Mouse (Mus musculus) cerebellum, adult 9-11 months (tissue): ENCODE data around the gene Smarcc2.
A peak's percentile ranks its signal among the peaks of the same experiment; 100 is the strongest.
"Not testable (repeated sequence)": the region's sequence is repeated elsewhere in the genome, so short reads cannot be mapped to it uniquely, and the experiment has no call there.

ENCODE experiments used
- DNase-seq: peaks from one replicate; pipeline ENCODE4 v3.0.0; 2022

Gene Smarcc2

DNA sequence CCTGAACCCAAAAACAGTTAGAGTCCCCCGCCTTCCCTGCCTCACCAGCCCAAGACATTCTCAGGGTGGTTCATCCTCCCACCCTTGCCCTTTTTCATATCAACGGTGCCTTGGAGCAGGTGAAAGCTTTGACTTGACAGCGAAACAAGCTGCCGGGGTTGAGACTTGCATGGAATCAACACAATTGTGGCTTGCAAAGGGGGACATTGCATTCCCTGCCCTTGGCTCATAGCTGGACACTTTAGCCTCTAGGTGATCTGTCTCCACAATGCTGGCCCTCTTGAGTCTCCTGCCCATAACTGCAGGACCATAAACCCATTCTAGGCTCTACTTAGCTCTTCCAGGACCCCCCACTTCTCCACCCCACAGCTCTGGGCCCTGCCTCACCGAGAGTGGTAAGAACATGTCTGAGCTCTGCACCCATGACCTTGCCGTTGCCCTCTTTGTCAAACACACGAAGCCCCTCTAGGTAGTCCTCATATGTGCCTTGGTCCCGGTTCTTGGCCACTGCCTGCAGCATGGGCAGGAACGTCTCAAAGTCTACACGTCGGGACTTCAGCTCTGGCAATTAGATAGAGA, 35.7 kb downstream of the Smarcc2 start:
- DNase-seq, result peak; percentile 64

DNA sequence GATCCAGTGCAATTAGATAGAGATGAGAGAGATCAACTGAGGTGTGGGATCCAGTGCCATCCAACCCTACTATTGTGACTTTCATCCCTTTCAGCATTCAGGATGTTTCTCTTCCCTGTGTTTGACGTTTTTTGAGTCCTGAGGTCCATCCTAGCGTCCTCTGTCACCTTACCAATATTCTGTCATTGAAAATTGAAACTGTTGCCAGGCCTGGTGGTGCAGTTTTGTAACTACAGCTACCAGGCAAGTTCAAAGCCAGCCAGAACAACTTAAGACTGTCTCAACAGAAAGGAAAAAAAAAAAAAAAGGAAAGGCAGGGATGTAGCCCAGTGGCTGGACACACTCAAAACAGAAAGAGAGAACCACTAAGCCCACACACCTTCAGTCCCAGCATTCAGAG, 36.2 kb downstream of the Smarcc2 start:
- peak; percentile 43 for DNase-seq

DNA sequence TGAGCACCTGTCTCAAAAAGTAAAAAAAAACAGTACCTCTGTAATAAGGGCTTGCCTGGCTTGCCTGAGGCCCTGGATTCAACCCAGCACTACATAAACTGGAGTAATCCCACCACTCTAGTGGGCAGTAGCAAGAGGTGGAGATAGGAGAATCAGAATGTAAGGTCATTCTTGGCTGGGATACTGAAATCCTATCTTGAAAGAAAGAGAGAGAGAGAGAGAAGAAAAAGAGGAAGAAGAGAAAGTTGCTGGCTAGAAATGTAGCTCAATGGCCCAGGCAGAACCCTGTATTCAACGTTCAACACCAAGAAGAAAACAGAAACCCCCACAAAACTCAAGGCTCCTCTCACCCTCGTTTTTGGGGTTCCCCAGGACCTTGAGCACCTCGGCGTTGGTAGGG, 36.9 kb downstream of the Smarcc2 start:
- peak; percentile 23 for DNase-seq

DNA sequence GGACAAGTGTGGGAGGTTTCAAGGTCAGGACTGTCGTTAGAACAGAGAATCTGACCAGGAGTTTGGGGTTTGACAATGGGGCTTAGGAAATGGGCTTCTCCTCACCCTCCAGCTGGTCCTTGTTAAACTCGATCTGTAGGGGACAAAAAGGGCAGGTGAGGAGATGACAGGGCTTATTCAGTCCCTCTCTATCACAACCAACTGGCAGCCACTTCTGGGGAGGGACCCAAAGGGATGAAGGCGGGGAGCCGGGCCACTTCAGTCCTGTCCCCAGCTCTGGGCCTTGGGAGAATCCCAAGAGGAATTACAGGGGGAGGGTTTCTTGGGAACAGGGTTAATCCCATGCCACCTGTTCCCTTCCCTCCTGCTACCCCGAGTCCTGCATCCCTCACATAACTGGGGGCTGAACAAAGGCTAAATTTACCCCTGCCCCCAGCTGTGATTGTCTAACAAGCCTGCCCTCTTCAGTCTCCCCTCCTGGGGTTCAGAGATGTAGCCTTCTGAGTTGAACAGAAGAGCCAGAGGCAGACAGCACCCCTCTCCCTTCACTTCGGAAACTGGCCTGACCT, 37.5 kb downstream of the Smarcc2 start:
- DNase-seq, result peak; percentile 57

DNA sequence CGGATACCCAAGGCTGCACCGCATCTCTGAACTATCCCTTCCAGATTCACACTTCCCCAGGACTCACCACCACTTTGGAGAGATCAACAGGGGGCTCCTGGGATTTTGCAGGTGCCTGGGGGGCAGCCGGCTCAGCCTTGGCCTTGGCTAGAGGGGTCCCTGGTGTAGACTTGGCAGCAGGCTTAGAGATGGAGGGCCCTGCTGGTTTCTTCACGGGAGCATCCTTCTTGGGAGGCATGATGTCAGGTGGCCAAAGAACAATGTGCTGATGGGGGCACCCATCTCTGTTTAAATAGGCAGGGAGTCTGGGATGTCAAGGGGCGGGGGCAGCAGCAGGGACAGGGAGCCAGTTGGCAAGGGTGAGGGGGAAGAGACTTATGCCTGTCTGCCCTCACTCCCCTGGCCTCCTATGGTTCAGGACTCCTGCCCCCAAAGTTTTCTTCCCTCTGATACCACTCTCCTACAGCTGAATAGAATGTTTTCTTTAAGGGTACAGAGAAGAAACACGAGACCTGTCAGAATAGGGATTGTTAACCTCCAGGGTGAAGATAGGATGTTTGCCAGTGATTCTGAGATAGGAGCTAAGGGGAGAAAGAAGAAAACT, 38.2 kb downstream of the Smarcc2 start:
- DNase-seq, result peak; percentile 70

DNA sequence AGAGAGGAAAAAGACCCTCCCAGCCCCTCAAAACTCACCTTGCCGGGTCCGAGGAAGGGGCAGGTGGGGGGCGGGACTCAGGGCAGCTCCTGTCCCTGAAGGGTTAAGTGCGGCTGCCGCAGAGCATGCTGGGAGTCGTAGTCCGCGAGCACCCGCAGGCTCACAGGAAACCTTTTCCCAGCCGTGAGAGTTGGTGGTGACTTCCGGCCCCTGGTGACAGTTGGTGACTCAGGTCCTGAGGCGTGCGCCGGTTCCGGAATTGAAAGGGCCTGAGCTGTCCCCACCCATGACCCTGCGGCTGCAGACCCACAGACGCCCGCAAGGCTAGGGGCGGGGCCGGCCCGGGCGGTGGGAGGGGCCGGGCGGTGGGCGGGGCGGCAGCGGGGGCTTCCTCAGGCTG, 39.5 kb downstream of the Smarcc2 start, which contains the start of gene Myl6b:
Gene Myl6b, minus strand, starts transcription at position 96 of the 400 bp plus-strand sequence.
- DNase-seq, result peak; percentile 98

DNA sequence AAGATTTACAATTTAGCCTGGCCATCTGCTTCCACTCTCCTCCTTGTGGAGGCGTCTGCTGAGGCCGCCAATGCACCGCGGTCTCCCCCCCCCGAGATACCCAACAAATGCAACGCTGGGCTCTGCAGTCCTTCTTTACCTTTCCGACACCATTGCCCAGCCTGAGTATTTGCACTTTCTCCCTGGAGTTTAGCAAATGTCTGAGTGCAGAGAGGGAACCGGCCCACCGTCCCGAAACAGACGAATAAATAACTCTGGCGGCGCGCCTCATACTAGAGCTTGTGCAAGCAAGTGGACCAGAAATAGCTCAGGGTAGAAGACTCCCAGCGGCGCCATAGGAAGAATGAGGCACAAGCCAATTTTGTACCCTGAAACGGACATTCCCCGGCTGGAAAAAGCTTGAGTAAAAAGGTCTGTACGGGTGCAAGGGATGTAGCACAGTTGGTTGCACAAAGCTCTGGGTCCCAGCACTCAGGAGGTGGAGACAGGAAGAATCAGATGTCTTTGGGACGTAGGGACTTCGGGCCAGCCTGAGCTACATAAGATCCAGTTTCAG, 40.1 kb downstream of the Smarcc2 start:
- peak; percentile 78 for DNase-seq

DNA sequence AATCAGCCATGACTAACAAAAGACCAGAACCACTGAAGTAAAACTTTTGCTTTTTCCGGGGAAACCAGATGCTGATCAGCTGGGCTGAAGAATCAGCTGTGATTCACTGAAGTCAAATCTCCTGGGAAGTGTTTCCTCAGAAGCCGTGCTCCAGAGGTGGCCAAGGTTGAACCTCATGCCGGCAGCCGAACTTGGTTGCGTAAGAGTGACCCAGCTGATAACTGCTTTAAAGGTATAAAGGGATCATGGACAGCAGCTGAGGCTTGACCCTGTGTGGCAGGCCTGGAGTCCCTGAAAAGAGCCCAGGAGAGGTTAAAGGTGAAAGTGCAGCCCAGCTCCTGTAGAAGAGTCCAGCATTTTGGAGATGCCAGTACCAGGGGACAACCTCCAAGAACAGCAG, 43.3 kb downstream of the Smarcc2 start:
- no peak for DNase-seq

DNA sequence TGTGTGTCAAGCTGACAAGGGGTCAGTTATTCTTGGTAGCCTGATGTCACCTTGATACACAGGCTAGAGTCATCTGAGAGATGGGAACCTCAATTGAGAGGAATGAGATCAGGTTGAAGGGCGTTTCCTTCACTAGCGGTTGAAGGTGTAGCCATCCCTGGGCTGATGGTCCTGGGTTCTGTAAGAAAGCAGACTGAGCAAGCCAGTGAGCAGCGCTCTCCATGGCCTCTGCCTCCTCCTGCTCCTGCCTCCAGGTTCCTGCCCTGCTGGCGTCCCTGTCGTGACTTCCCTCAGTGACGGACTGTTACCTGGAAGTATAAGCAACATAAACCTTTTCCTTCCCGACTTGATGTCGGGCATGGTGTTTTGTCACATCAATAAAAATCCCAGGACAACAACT, 44.5 kb downstream of the Smarcc2 start:
- DNase-seq, result no peak

DNA sequence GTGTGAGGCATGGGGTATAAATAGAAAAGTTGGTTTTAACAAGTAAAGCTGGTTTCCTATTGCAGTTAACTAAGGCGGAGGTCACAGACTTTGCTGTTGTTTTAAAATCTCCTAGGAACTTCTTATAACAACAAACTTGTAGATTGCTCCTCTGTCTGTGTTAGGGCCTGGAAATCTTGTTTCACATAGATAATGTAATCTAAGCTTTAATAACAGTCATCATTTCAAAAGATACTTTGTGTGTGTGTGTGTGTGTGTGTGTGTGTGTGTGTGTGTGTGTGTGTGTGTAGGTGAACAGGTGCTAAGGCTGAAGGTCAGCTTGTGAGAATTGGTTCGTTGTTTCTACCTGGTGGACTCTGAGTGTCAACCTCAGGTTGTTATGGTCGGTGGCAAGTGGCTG, 45.0 kb downstream of the Smarcc2 start:
- no peak for DNase-seq

DNA sequence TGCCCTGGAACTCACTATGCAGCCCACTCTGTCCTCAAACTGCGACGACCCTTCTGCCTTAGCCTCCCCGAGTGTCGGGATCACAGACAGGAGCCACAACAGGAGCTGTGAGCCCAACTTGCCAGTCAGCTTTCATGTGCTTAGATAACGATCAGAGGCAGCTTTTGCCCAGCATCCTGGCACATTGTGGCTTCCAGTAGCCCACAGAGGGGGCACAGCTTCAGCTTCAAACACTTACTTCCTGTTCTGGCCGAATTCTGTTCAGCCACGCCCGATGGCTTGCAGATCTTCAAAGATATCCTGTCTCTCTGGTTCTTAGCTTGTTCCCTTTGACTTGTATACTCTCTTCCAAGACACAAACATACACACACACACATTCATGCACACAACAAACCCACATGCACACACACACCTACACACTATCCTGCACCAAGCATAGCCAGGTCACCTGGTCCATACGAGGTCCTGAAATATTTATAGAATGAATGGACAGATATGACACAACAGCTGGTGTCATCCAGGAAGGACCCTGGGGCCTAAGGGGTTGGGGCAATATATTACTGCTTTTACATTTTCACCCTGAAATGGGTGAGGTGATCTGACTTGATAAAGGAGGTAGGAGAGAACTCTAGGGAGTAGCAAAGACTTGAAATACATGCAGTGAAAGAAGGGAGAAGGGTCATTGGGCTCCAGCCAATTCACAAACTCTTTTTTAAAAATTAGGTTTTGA, 45.8 kb downstream of the Smarcc2 start:
- no peak for DNase-seq

DNA sequence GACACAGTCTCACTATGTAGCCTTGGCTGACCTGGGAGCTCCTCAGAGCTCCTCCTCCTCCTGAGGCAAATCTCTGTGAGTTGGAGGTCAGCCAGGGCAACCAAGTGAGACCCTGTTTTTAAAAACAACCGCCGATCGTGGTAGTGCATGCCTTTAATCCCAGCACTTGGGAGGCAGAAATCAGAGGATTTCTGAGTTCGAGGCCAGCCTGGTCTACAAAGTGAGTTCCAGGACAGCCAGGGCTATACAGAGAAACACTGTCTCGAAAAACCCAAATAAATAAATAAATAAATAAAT, 46.3 kb downstream of the Smarcc2 start:
- not testable (repeated sequence) for DNase-seq

DNA sequence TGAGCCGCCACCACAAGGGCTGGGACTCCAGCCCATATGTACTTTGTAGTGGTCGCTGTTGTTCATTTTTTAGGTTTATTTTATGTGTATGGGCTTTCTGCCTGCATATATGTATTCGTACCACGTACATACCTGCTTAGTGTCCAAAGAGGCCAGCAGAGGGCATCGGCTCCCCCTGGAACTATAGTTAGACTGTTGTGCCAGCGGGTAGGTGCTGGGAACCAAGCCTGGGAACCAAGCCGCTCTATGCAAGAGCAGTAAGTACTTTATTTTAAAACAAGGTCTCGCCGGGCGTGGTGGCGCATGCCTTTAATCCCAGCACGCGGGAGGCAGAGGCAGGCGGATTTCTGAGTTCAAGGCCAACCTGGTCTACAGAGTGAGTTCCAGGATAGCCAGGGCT, 46.9 kb downstream of the Smarcc2 start:
- no peak for DNase-seq

DNA sequence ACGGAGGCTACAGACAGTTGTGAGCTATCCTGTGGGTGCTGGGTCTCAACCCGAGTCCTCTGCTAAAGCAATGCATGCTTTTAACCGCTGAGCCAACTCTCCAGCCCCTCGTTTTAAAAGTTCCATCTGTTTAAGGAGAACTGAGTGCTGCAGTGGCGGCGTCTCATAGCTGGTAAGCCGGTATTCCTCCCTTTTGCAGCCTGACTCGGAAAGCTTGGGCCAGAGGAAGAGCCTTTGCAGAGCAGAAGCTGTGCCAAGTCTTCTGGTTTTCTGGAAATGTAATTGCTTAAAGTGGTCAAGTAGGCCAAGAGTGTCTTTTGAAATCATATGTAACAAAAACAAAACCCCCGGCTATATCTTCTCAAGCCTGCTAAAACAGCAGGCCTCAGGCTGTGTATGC, 49.2 kb downstream of the Smarcc2 start:
- DNase-seq, result no peak

DNA sequence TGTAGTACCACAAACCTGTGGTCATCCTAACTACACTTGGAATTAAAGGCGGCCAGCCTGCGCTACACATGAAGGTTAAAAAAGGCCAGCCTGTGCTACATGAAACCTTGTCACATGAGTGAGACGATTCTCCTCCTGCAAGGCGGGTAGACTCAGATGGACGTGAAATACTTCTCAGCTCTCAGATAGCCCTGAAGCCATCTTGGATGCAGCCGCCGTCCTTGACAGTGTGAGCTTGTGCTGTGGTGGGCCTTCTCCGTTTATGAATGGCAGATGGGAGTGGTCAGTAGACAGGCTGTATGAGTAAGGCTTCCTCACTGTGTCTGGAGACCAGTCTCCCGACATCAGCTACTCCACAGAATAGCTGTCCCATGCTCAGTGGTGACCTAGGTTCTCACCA, 50.2 kb downstream of the Smarcc2 start:
- DNase-seq, result no peak

DNA sequence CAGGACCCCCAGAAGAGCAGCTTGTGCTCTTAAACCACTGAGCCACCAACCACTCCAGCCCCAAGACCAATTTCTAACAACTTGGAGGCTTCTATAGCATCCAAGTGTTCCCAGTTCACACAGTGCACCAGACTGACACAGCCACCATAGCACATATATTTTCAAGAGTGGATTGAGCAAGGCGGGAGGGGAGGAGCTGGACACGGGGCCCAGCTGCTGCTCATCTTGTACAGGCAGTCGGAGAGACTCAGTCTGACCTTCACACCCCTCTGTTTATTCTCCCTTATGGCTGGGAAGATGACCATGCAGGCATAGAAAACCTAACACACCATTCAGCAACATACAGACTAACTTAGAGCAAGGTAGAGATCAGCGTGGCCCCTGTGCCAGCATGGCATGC, 50.8 kb downstream of the Smarcc2 start:
- no peak for DNase-seq

DNA sequence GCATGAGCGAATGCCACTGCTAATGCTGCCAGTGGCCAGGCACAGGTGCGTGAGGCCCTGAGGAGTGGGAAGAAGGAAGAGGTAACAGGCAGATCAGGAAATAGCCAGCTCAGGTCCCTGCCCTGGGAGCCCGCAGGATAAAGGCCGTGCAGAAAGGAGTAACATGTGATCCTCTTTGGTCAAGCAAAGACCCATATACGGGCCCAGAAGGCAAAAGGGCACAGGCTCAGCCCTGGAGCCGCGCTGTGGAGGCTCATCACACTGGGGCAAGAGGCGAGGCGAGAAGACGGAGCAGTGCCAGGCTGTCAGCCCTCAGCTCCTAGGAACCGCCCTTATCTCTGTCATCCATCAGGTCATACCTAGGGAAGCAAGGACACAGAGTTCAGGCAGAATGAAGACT, 51.3 kb downstream of the Smarcc2 start:
- DNase-seq, result no peak

DNA sequence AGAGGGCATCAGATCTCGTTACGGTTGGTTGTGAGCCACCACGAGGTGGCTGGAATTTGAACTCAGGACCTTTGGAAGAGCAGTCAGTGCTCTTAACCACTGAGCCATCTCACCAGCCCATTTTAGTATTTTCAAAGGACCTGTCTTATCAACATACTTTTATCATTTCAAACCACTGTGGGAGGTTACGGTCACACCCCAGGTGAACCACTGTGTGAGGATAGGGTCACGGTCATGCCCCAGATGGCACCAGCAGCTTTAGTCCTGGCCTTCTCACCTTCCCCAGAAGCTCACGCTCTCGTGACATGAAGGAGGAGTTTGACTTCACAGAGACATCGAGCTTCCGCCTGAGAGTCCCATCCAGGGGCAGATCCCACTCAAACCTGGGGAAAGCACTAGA, 52.1 kb downstream of the Smarcc2 start:
- DNase-seq, result no peak

DNA sequence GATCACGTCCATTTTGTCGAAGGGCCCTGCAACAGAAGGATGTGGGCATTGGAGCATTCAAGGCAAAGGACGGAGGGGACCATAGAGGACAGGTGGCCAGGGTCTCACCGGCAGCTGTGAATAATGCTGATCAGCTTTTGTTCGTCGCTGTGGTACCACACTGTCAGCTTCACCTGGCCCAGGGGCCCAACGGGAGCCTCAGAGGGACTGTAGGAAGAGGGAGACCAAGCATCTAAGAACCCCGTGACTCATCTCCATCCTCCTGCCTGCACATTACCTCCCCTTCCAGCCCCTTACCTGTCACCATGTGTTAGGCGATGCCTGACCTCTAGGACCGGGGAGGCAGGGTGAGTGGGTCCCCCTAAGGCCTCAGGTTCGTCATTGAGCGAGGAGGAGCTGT, 52.7 kb downstream of the Smarcc2 start:
- no peak for DNase-seq

DNA sequence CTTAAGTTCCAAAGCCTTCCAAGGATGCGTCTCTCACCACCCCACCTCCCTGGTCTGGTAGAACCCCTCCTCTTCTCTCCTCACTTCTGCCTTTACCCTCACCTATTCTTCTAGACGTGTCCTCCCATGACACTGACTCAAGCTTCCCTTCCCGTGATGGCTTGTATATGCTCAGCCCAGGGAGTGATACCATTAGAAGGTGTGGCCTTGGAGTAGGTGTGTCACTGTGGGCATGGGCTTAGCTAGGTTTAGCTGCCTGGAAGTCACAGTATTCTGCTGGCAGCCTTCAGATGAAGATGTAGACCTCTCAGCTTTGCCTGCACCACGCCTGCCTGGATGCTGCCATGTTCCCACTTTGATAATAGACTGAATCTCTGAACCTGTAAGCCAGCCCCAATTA, 56.0 kb downstream of the Smarcc2 start:
- no peak for DNase-seq

DNA sequence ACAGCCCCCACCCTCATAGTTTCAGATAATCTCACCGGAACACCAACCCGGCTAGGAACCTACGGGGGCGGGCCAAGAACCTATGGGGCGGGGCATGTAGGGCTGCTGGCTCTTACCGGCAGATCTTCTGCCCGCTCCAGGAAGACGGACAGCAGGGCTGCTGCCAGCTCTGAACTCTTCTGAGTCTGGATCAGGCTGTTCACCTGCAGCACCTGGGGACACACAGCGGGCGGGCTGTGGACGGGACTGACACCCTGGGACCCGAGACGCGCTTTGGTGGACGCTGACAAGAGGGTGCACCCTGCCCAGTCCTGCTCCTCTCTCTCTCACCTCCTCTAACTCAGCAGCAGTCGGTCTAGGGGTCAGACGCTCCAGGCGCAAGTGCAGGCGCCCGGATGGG, 57.0 kb downstream of the Smarcc2 start:
- DNase-seq, result no peak

DNA sequence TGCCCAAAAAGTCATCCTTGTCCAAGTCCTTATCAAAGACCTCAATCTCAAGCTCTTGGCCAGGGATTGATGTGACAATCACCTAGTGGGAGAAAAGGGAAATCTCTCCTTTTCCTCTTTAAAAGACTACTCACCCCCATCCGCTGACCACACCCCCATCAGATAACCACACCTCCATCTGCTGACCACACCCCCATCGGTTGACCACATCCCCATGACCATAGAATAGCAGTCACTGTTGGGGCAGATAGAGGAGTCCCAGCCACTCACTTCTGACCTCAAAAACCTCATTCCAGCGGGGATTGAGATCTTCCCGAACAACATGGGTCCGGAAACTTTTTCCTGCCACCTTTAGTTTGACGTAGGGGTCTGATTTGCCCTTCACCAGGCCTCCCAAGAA, 57.6 kb downstream of the Smarcc2 start:
- DNase-seq, result no peak

DNA sequence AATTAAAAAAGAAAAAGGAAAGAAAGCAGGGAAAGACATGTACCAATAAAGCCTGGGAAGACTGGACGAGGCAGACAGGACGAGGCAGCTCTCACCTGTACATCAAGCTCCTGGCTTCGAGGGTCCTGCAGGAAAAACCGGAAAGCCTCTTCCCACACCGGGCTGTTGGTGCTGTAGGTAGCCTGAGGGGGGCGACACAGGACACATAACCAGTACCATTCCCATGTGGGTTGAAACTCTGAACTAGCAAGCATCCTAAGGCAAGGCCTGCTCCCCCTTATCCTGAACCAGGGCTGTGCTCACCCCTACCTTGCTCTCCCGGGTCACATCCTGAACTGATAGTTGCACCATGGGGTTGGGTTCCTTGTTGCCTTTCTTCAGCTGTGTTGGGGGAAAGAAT, 59.8 kb downstream of the Smarcc2 start:
- DNase-seq, result peak; percentile 63

DNA sequence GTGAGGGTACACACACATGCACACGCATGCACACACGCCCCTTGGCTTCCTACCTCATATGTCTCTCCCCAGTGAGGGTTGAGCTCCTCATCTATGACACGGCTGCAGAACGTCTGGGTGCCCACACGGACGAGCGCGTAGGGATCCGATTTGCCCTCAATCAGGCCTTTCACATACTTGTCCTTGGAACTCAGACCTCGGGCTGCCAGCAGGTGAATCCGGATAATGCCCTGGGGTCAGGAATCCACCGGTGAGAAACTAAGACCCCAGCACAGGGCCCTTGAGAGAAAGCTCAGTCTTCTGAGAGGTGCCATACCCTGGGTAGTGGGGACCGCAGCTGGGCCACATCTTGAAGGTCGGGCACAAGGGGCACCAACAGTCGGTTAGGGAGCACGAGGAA, 61.5 kb downstream of the Smarcc2 start:
- no peak for DNase-seq
